Mouse (Mus musculus) urinary bladder, postnatal 4 days (tissue): ENCODE data around the gene Rsph9.

ENCODE experiments used
- DNase-seq, 2 experiments: peaks; one replicate each; pipeline ENCODE4 v3.0.0; 2021 to 2022; ENCODE audit warnings: low spot score in 2 of 2

The Rsph9 gene

DNA sequence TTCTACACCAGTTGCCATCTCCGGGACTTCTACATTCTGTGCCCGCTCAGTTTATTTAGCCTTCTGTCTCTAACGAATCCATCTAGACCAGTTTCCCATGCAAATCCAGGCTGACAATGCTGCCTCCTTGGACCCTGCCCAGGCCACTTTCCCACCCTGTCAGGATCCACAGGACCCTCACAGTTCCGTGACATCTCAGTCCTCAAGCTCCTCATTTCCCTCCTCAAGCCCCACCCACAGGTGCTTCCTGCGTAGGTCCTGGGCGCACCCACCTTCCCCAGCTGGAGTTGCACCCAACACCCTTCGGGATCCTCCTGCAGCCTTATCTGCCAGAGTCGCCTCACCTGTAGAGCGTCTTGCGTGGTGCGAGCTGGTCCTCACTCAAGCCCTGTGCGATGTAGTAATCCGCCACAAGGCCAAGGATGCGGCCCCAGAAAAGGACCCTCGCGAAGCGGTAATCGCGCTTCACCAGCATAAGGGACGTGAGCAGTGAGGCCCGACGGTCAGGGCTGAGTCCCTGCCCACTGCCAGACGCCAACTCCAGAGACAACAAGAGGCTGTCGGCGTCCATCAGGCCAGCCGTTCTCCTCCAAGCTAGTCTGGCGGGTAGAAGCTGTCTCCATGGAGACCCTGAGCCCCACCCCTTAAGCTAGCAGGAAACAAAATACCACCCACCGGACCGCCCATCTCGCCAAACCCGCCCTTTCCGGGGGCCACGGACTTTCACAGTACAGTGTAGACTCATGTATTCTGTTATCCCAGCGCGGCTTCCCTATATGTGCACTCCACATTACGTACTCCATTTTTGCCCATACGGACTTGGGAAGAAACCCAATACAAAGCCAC, at the start of gene Rsph9:
TSS of gene Rsph9 (minus strand) at position 639 of the 846 bp plus-strand sequence.
- DNase-seq = peak; percentile 79 to 86

DNA sequence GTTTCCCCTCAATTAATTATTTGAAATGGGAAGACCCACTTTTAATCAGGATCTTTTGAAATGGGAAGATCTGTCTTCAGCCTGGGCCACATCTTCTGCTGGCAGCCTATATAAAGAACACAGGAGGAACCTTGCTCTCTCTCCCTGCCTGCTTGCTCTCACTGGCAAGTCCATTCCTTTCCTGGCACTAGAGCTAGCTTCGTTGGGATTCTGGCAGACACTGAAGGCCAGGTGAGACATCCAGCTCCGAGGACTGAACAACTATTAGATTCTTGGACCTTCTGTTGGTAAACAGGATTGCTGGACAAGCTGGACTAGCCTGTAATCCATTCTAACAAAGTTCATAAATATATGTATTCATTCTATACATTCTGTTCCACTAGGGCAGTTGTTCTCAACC, 44.8 kb upstream of the Rsph9 start:
- no peak for DNase-seq

- no peak for DNase-seq
Observed at GRCm38 (mm10) chr17:46182273-46182672, 38.3 kb upstream of the Rsph9 start.

GRCm38 (mm10) chr17:46170538-46170937, 26.5 kb upstream of the Rsph9 start:
- DNase-seq = no peak

- no peak for DNase-seq
Observed at GRCm38 (mm10) chr17:46168768-46169167, 24.8 kb upstream of the Rsph9 start.

DNA sequence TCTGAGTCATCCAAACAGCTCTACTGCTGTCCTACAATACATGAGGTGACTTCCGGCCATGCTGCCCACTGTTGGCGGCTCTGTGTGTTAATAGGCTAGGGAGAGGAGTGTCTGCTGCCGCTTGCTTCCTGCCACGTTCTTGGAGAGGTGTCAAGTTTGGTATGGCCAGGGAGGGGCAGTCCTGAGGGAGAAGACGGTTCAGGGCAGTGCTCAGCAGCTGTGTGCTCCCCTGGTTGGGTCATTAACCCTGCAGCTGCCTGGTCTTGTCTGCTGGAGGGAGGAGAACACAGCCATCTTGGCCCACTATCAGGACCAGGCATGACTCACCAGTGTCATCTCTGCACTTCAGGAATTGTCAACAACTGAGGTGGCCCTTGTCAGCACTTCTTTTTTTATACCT, 24.3 kb upstream of the Rsph9 start:
- no peak for DNase-seq

DNA sequence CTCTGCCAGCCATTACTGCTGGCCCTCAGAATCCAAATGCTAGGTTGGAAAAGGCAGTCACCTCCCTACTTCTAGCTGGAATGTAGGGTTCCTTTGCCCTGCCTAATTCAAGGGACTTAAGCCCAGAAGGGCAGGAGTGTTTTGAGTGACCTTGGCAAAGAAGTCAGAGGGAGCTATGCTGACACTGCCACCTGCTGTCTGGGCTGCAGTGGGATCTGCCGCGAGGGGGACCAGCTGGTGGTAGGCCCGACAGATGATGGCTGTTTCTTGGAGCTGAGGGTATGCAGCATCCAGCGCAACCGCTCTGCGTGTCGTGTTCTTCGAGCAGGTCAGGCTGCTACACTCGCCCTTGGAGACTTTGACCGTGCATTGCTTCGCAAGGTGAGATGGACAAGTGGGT, 23.0 kb upstream of the Rsph9 start:
- DNase-seq = no peak

DNA sequence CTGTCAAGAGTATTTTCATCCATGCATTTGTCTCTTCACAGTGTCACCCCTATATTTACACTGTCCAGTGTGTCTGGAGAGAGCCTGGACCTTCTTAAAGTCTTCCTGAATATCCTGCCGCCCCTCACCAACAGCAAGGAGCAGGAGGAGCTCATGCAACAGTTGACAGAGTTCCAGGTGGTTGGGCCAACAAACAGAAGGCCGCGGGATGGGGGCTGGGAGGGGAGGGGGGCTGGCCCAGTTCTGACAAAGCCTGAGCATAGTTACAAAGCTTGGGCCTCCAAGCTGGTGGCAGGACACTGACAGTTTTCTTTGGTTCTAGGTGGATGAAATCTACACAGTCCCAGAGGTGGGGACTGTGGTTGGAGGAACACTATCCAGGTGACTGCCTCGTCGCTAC, 22.3 kb upstream of the Rsph9 start:
- no peak for DNase-seq

DNA sequence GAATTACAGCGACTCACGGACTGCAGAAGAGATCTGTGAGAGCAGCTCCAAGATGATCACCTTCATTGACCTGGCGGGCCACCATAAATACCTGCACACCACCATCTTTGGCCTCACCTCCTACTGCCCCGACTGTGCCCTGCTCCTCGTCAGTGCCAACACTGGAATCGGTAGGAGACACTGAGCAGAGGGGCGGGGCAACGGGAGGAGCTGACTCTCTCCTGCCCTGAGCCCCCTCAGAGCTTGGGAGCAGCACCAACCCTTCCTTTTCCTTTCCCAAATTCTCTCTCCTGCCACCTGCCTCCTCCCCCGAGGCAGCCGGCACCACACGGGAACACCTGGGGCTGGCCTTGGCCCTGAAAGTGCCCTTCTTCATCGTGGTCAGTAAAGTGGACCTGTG, 21.4 kb upstream of the Rsph9 start:
- DNase-seq = no peak

DNA sequence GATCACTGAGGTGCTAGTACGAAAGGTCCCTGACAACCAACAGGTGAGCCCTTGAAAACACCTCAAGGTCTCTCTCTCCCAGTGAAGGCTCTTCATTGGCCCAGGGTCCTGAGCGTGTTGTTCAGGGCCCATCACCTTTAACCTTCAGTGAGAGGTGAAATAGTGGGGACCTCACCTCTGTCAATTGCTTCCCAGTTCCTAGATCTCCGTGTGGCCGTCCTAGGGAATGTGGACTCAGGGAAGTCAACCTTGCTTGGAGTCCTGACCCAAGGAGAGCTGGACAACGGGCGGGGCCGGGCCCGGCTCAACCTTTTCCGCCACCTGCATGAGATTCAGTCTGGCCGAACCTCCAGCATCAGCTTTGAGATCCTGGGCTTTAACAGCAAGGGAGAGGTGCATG, 20.8 kb upstream of the Rsph9 start:
- no peak for DNase-seq

GRCm38 (mm10) chr17:46164301-46164700, 20.3 kb upstream of the Rsph9 start:
- no peak for DNase-seq

DNA sequence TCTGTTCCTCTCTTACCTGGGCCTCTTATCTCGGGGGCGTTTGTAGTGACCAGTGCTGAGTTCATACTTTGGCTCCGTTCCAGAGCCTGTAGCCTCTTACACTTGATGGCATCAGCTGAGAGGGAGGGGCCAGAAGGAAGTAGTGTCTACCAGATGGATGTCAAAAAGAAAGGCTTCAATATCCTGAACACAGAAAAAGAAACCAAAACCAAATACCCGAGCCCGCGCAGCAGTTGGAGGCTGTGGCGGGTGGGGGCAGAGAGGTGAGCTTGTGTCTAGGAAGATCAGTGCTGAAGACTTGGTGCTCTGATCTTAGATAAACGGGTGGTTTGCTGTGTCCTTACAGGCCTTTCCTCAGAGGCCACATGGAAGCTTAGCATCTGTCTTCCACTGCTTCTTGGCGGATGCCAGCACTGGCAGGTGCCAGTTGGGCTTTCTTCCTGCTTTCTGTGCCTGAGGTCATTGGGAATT, 19.0 kb upstream of the Rsph9 start:
- DNase-seq = no peak

GRCm38 (mm10) chr17:46162551-46162950, 18.5 kb upstream of the Rsph9 start:
- no peak for DNase-seq

- DNase-seq = no peak
Observed at GRCm38 (mm10) chr17:46161710-46162109, 17.7 kb upstream of the Rsph9 start.

- no peak for DNase-seq
Observed at GRCm38 (mm10) chr17:46161179-46161578, 17.2 kb upstream of the Rsph9 start.

DNA sequence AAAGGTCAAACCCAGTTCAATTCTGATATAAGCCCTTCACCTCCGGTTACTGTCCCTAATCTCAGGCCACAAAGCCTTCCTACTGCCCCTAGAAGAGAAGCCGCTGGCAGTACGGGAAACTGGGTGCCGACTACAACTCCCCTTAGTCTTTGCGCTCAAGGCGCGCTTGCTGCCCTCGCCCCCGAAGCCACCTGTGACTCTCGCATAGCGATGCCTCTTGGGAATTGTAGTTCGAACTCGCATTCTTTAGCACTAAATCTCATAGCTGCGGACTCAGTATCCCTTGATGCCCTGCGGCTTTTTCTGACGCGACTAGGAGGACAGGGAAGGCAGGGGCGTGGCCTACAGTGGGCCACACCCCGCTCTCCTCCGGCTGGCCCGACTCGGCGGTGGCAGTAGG, 16.7 kb upstream of the Rsph9 start, which contains the start of gene Gtpbp2:
TSS of gene Gtpbp2 (plus strand) at position 347 of the 400 bp plus-strand sequence.
- DNase-seq = peak; percentile 92

- peak; percentile 84 to 89 for DNase-seq
Observed at GRCm38 (mm10) chr17:46160090-46160662, 16.2 kb upstream of the Rsph9 start.

DNA sequence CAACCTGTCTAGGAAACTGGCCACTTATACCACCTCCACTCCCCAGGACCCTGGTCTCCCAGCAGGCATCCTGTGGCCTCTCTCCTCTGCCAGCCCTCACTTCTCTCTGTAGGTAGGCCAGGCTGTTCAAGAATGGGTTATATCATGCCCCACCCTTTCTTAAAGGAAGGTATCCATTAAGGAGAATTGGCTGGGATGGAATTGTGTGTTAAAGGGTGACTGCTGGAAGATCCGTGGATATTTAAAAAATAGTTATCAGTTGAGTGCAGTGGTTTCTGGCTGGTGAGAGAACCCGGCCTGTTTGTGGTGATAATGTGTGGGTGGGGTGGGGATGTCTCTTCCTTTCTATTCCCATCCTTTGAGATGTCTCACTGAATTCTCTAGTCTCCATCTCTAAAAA, 15.2 kb upstream of the Rsph9 start:
- no peak for DNase-seq

DNA sequence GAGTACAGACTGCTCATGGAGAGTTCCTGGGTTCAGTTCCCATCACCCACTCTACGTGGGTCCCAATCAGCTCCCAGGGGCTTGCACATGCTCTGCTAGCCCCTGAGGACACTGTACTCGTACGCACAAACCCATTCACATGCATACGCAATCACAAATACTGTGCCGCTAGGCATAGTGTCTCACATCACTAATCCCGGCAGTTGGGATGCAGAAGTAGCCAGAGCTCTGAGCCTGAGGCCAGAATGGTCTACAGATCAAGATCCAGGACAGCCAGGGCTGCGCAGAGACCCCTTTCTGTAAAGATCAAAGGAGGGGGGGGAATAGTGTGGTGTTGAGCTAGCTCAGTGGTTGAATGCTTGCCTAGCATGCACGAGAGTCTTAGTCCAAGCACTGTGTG, 13.1 kb upstream of the Rsph9 start:
- no peak for DNase-seq

- no peak for DNase-seq
Observed at GRCm38 (mm10) chr17:46156680-46157079, 12.7 kb upstream of the Rsph9 start.

GRCm38 (mm10) chr17:46154336-46154735, 10.3 kb upstream of the Rsph9 start:
- no peak for DNase-seq

GRCm38 (mm10) chr17:46152847-46153782, 9.1 kb upstream of the Rsph9 start, which contains the start of gene Mad2l1bp:
Gene Mad2l1bp (minus strand): TSS chr17:46153553.
- DNase-seq = peak; percentile 82 to 85
